Mouse (Mus musculus) small intestine, adult 2 months (tissue): ENCODE data around the gene Tmem88b. TPM values are rescaled to one million over a fixed set of nuclear protein-coding genes. Genes with fewer than 3 reads are reported as not detected.

Source experiments
- H3K27ac ChIP-seq: fragments of 200-500 bp; 2 replicates; pipeline ENCODE4 v1.5.1; 2012; ENCODE audit warnings: low read depth, low read length, control low read depth, inconsistent platforms; ENCODE audit not compliant: insufficient read depth
- H3K27me3 ChIP-seq: fragments of 200-500 bp; 2 replicates; pipeline ENCODE4 v1.6.1; 2012; ENCODE audit warnings: mild to moderate bottlenecking, moderate library complexity, low read length, inconsistent platforms; ENCODE audit not compliant: control insufficient read depth, insufficient read depth
- H3K36me3 ChIP-seq: fragments of 200-500 bp; 2 replicates; pipeline ENCODE4 v1.6.1; 2012; ENCODE audit warnings: mild to moderate bottlenecking, low read length, control low read depth, inconsistent platforms; ENCODE audit not compliant: control insufficient read depth, insufficient read depth
- H3K4me1 ChIP-seq: fragments of 200-500 bp; 2 replicates; pipeline ENCODE4 v1.6.1; 2012; ENCODE audit warnings: low read length, inconsistent platforms, mixed read lengths; ENCODE audit not compliant: control insufficient read depth, insufficient read depth, insufficient read length
- H3K4me3 ChIP-seq: fragments of 200-500 bp; 2 replicates; pipeline ENCODE4 v1.5.1; 2012; ENCODE audit warnings: low read depth, mild to moderate bottlenecking, control low read depth, inconsistent platforms, low read length, moderate library complexity
- CTCF ChIP-seq: fragments of 200-500 bp; IDR thresholded peaks from 2 replicates; pipeline ENCODE4 v1.5.1; 2012; ENCODE audit warnings: low read depth, mild to moderate bottlenecking, control low read depth, inconsistent platforms, low read length, moderate library complexity, mixed read lengths; ENCODE audit not compliant: insufficient replicate concordance, insufficient read length; ENCODE audit errors: extremely low read depth
- POLR2A ChIP-seq: fragments of 200-500 bp; IDR thresholded peaks from 2 replicates; pipeline ENCODE4 v1.6.1; 2012; ENCODE audit warnings: low read depth, mild to moderate bottlenecking, control low read depth, inconsistent platforms, low read length, moderate library complexity
- WGBS: fragments of 180-500 bp; shearing (Covaris S2); methylation state at CpG from one replicate; pipeline ENCODE4 v1.1.7; 2018; 5-methylcytosine and 5-hydroxymethylcytosine counted together
- polyA plus RNA-seq: library from polyadenylated mRNA; depleted of rRNA; stranded (reverse); fragments of >200 nt; gene quantifications from 2 replicates; pipeline ENCODE4 v1.2.3, GENCODE M21; 2012; rRNA removed

Gene Tmem88b
- polyA plus RNA-seq, 1 experiment: 2.6 TPM

GRCm38 (mm10) chr4:155736421-155736820 is 49.3 kb downstream of the Tmem88b start:
- Histone ChIP-seq H3K27ac (no peak overlapping the region), H3K4me1 (peaks cover 7% of the 10 kb centered on the region; the same call in 1 of the 2 replicates), H3K27me3 (no peaks in the 10 kb centered on the region), H3K4me3 (no peak overlapping the region), H3K36me3 (peaks cover 13% of the 10 kb centered on the region)
- TF ChIP-seq POLR2A: no peak
- no peak for TF ChIP-seq CTCF
- 91% methylated on average over 5 of the region's 5 CpGs for WGBS

GRCm38 (mm10) chr4:155735788-155736187 is 49.9 kb downstream of the Tmem88b start:
- peak overlapping the region; percentile 80 for H3K4me3 ChIP-seq
- peaks cover 7% of the 10 kb centered on the region; the same call in 1 of the 2 replicates for H3K4me1 ChIP-seq
- H3K27ac ChIP-seq: no peak overlapping the region
- peaks cover 8% of the 10 kb centered on the region for H3K36me3 ChIP-seq
- TF ChIP-seq CTCF (no peak), POLR2A (no peak)
- WGBS: 69% methylated on average over 5 of the region's 5 CpGs
- H3K27me3 ChIP-seq: no peaks in the 10 kb centered on the region

- Histone ChIP-seq H3K27ac (peak overlapping the region; percentile 63; the same call in 1 of the 2 replicates), H3K4me1 (peaks cover 7% of the 10 kb centered on the region; the same call in 1 of the 2 replicates), H3K4me3 (peak overlapping the region; percentile 80), H3K36me3 (peaks cover 5% of the 10 kb centered on the region; the same call in 1 of the 2 replicates), H3K27me3 (no peaks in the 10 kb centered on the region)
- WGBS: 2% methylated on average over 79 of the region's 79 CpGs
- TF ChIP-seq CTCF (no peak), POLR2A (no peak)
These were observed 50.5 kb downstream of the Tmem88b start for GRCm38 (mm10) chr4:155734951-155735702.

- H3K36me3 ChIP-seq: peaks cover 4% of the 10 kb centered on the region; the same call in 1 of the 2 replicates
- H3K27ac ChIP-seq: peak within 1 kb of the TSS; percentile 63
- peak within 1 kb of the TSS; percentile 80 for H3K4me3 ChIP-seq
- H3K4me1 ChIP-seq: peaks cover 7% of the 10 kb centered on the region; the same call in 1 of the 2 replicates
- TF ChIP-seq CTCF (no peak), POLR2A (no peak)
- H3K27me3 ChIP-seq: no peaks in the 10 kb centered on the region
- WGBS: 1% methylated on average over 35 of the region's 35 CpGs
These were observed 51.2 kb downstream of the Tmem88b start, which contains the start of gene Tmem240 for GRCm38 (mm10) chr4:155734350-155734941. Gene Tmem240 (plus strand): TSS chr4:155734800.

GRCm38 (mm10) chr4:155733267-155733666 is 52.4 kb downstream of the Tmem88b start:
- WGBS: 86% methylated on average over 10 of the region's 10 CpGs
- TF ChIP-seq CTCF (no peak), POLR2A (no peak)
- peaks cover 7% of the 10 kb centered on the region; the same call in 1 of the 2 replicates for H3K4me1 ChIP-seq
- H3K27me3 ChIP-seq: no peaks in the 10 kb centered on the region
- peaks cover 4% of the 10 kb centered on the region; the same call in 1 of the 2 replicates for H3K36me3 ChIP-seq
- no peak overlapping the region for H3K27ac ChIP-seq
- H3K4me3 ChIP-seq: no peak overlapping the region

Other genes starting within 250 kb of the Tmem88b start
- gene Nadk, start 223.5 kb downstream of the Tmem88b start, polyA plus RNA-seq: 76.8 and 135 TPM in 2 replicates
- 14.2 and 20.1 TPM in 2 replicates for gene Slc35e2, start 184.5 kb downstream of the Tmem88b start, polyA plus RNA-seq
- 24.6 and 51.4 TPM in 2 replicates for gene Cdk11b, start 161.0 kb downstream of the Tmem88b start, polyA plus RNA-seq
- not detected in 2 replicates for gene Gm10563, start 140.5 kb downstream of the Tmem88b start, polyA plus RNA-seq
- 32.6 and 55.1 TPM in 2 replicates for gene Mmp23, start 132.5 kb downstream of the Tmem88b start, polyA plus RNA-seq
- 46.3 and 85.4 TPM in 2 replicates for gene Mib2, start 116.7 kb downstream of the Tmem88b start, polyA plus RNA-seq
- gene Fndc10, start 91.5 kb downstream of the Tmem88b start, polyA plus RNA-seq: 12.5 and 24.0 TPM in 2 replicates
- 87.2 and 140 TPM in 2 replicates for gene Ssu72, start 81.1 kb downstream of the Tmem88b start, polyA plus RNA-seq
- 0.53 and 0.80 TPM in 2 replicates for gene Tmem240, start 51.1 kb downstream of the Tmem88b start, polyA plus RNA-seq
- gene Atad3a, start 24.8 kb downstream of the Tmem88b start, polyA plus RNA-seq: 57.3 and 65.5 TPM in 2 replicates
- 18.5 and 125 TPM in 2 replicates for gene Vwa1, start 11.2 kb downstream of the Tmem88b start, polyA plus RNA-seq
- not detected in 2 replicates for gene Ankrd65, start 4.6 kb upstream of the Tmem88b start, polyA plus RNA-seq
- 34.5 and 36.4 TPM in 2 replicates for gene Mrpl20, start 17.0 kb upstream of the Tmem88b start, polyA plus RNA-seq
- 20.5 and 31.3 TPM in 2 replicates for gene Ccnl2, start 26.6 kb upstream of the Tmem88b start, polyA plus RNA-seq
- 113 and 159 TPM in 2 replicates for gene Aurkaip1, start 45.4 kb upstream of the Tmem88b start, polyA plus RNA-seq
- gene Mxra8, start 53.8 kb upstream of the Tmem88b start, polyA plus RNA-seq: 67.9 and 98.1 TPM in 2 replicates
- gene Dvl1, start 61.5 kb upstream of the Tmem88b start, polyA plus RNA-seq: 111 and 153 TPM in 2 replicates
- 1.0 and 1.8 TPM in 2 replicates for gene Tas1r3, start 77.5 kb upstream of the Tmem88b start, polyA plus RNA-seq
- gene Cptp, start 83.6 kb upstream of the Tmem88b start, polyA plus RNA-seq: 65.7 and 69.1 TPM in 2 replicates
- 15.0 and 26.0 TPM in 2 replicates for gene Ints11, start 83.7 kb upstream of the Tmem88b start, polyA plus RNA-seq
- 25.2 and 30.8 TPM in 2 replicates for gene Pusl1, start 105.9 kb upstream of the Tmem88b start, polyA plus RNA-seq
- gene Acap3, start 105.9 kb upstream of the Tmem88b start, polyA plus RNA-seq: 11.1 and 15.9 TPM in 2 replicates
- gene Ube2j2, start 158.0 kb upstream of the Tmem88b start, polyA plus RNA-seq: 73.5 and 206 TPM in 2 replicates
- gene C1qtnf12, start 176.4 kb upstream of the Tmem88b start, polyA plus RNA-seq: 47.8 and 186 TPM in 2 replicates
- 5.5 and 7.4 TPM in 2 replicates for gene B3galt6, start 206.8 kb upstream of the Tmem88b start, polyA plus RNA-seq
- 44.0 and 80.5 TPM in 2 replicates for gene Sdf4, start 207.0 kb upstream of the Tmem88b start, polyA plus RNA-seq
- gene Tnfrsf4, start 228.0 kb upstream of the Tmem88b start, polyA plus RNA-seq: 2.1 and 6.3 TPM in 2 replicates
- gene Tnfrsf18, start 240.3 kb upstream of the Tmem88b start, polyA plus RNA-seq: 3.9 and 6.1 TPM in 2 replicates